Mouse (Mus musculus) ovary, adult 18-20 months (tissue): Measurements from ENCODE around the gene Serinc2.
"Not testable (repeated sequence)": the region's sequence is repeated elsewhere in the genome, so short reads cannot be mapped to it uniquely, and the experiment has no call there.

Experiments used
- DNase-seq: peaks from one replicate; pipeline ENCODE4 v3.0.0; 2022; ENCODE audit warnings: low spot score, mixed read lengths

The Serinc2 gene

GRCm38 (mm10) chr4:130260406-130260805 lies 18.6 kb downstream of the Serinc2 start:
- DNase-seq, result no peak

GRCm38 (mm10) chr4:130252441-130253157 lies 26.4 kb downstream of the Serinc2 start:
- DNase-seq, result peak; percentile 69

GRCm38 (mm10) chr4:130251763-130252162 lies 27.2 kb downstream of the Serinc2 start:
- no peak for DNase-seq

- no peak for DNase-seq
These were observed 27.8 kb downstream of the Serinc2 start for GRCm38 (mm10) chr4:130251172-130251705.

GRCm38 (mm10) chr4:130248636-130249035 lies 30.4 kb downstream of the Serinc2 start:
- no peak for DNase-seq

GRCm38 (mm10) chr4:130246132-130246531 lies 32.9 kb downstream of the Serinc2 start:
- peak; percentile 37 for DNase-seq

GRCm38 (mm10) chr4:130244749-130245148 lies 34.3 kb downstream of the Serinc2 start:
- DNase-seq, result no peak

- not testable (repeated sequence) for DNase-seq
These were observed 35.4 kb downstream of the Serinc2 start for GRCm38 (mm10) chr4:130243621-130244020.

- no peak for DNase-seq
These were observed 36.0 kb downstream of the Serinc2 start for GRCm38 (mm10) chr4:130242956-130243355.

- DNase-seq, result no peak
These were observed 38.3 kb downstream of the Serinc2 start for GRCm38 (mm10) chr4:130240695-130241094.

- no peak for DNase-seq
These were observed 41.4 kb downstream of the Serinc2 start for GRCm38 (mm10) chr4:130237607-130238006.

GRCm38 (mm10) chr4:130236361-130236760 lies 42.6 kb downstream of the Serinc2 start:
- no peak for DNase-seq

- no peak for DNase-seq
These were observed 54.9 kb downstream of the Serinc2 start for GRCm38 (mm10) chr4:130224071-130224470.

GRCm38 (mm10) chr4:130222179-130222578 lies 56.8 kb downstream of the Serinc2 start, which contains the start of gene Gm853:
Gene Gm853, minus strand, starts transcription at chr4:130222401.
- DNase-seq, result no peak

- DNase-seq, result no peak
These were observed 58.8 kb downstream of the Serinc2 start for GRCm38 (mm10) chr4:130220176-130220575.

- DNase-seq, result no peak
These were observed 63.6 kb downstream of the Serinc2 start for GRCm38 (mm10) chr4:130215392-130215791.

GRCm38 (mm10) chr4:130213857-130214256 lies 65.1 kb downstream of the Serinc2 start:
- DNase-seq, result no peak

- DNase-seq, result no peak
These were observed 65.8 kb downstream of the Serinc2 start for GRCm38 (mm10) chr4:130213197-130213596.

GRCm38 (mm10) chr4:130212421-130212820 lies 66.6 kb downstream of the Serinc2 start:
- DNase-seq, result no peak

- DNase-seq, result no peak
These were observed 67.1 kb downstream of the Serinc2 start for GRCm38 (mm10) chr4:130211870-130212269.
